Mouse (Mus musculus) heart, embryonic 11.5 days (tissue): ENCODE measurements around the gene Scgb1b30. TPM values are rescaled to one million over a fixed set of nuclear protein-coding genes. Genes with fewer than 3 reads are reported as not detected.
A peak's percentile ranks its signal among the peaks of the same experiment; 100 is the strongest.
"Not testable (repeated sequence)": the region's sequence is repeated elsewhere in the genome, so short reads cannot be mapped to it uniquely, and the experiment has no call there.

Experiments
- ATAC-seq: fragments of 200-750 bp; cut with Nextera tagmentation; replicated peaks from 2 replicates; pipeline ENCODE4 v1.8.0; 2017; ENCODE audit warnings: moderate library complexity; ENCODE audit not compliant: insufficient number of reproducible peaks, low FRiP score, low TSS enrichment
- H3K27ac ChIP-seq: fragments of 300-500 bp; sonication (generic); 2 replicates; pipeline ENCODE4 v1.5.1; 2014; ENCODE audit warnings: mild to moderate bottlenecking, low read depth, low read length
- H3K27me3 ChIP-seq: fragments of 300-500 bp; sonication (generic); 2 replicates; pipeline ENCODE4 v1.6.1; 2014; ENCODE audit warnings: mild to moderate bottlenecking, low read length, mixed read lengths; ENCODE audit not compliant: control insufficient read depth, insufficient read depth
- H3K36me3 ChIP-seq: fragments of 300-500 bp; sonication (generic); 2 replicates; pipeline ENCODE4 v1.6.1; 2014; ENCODE audit warnings: mild to moderate bottlenecking, low read length, moderate library complexity, mixed read lengths; ENCODE audit not compliant: control insufficient read depth, insufficient read depth
- H3K4me1 ChIP-seq: fragments of 300-500 bp; sonication (generic); 2 replicates; pipeline ENCODE4 v1.6.1; 2014; ENCODE audit warnings: low read length; ENCODE audit not compliant: control insufficient read depth, insufficient read depth
- H3K4me2 ChIP-seq: fragments of 300-500 bp; sonication (generic); 2 replicates; pipeline ENCODE4 v1.6.1; 2014; ENCODE audit warnings: mild to moderate bottlenecking, moderate library complexity
- H3K4me3 ChIP-seq: fragments of 300-500 bp; sonication (generic); 2 replicates; pipeline ENCODE4 v1.5.1; 2014; ENCODE audit warnings: low read depth, low read length
- H3K9ac ChIP-seq: fragments of 300-500 bp; sonication (generic); 2 replicates; pipeline ENCODE4 v1.6.1; 2014; ENCODE audit warnings: mild to moderate bottlenecking, low read depth, low read length, moderate library complexity
- H3K9me3 ChIP-seq: fragments of 300-500 bp; sonication (generic); replicated peaks from 2 replicates; pipeline ENCODE4 v1.6.1; 2016; ENCODE audit warnings: low read length; ENCODE audit not compliant: control insufficient read depth
- WGBS: fragments of 180-500 bp; shearing (Covaris S2); extraction: QIAGEN DNeasy Blood & Tissue Kit; methylation state at CpG from one replicate; pipeline ENCODE4 v1.1.7; 2014; ENCODE audit not compliant: insufficient replicate concordance; 5-methylcytosine and 5-hydroxymethylcytosine counted together
- polyA plus RNA-seq: library from polyadenylated mRNA; unstranded; fragments of >200 nt; fragmentation: Nextera tagmentation; extraction: Ambion mirVana; gene quantifications from 2 replicates; pipeline ENCODE4 v1.2.1, GENCODE M21; 2014

Gene Scgb1b30
- not detected in 2 replicates for polyA plus RNA-seq

DNA sequence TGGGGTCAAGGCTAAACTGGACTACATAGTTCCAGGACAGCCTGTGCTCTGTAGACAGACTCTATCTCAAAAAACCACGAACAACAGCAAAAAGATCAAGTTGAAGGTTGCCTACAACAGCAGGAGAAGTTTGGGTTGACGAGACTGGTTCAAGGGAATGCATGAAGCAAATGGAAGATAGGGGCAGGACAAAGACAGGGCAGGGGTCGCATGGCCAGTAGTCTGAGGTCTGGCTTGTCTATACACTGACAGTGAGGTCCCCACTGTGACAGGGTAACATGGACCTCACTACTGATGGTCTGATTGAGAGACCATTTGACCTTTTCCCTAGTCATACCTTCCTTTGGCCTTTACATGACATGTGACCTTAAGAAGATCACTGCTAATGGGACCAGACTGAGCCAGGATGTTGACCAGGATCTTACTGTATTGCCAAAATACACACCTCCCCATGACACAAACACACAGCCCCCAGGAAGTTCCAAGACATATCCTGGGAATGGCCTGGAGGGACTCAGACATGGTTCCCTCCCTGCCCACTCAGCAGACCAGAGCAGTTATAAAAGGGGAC, at the start of gene Scgb1b30:
Scgb1b30 (plus strand) TSS at position 521 of the 571 bp plus-strand sequence.
- Histone ChIP-seq H3K4me2 (no peak within 1 kb of the TSS), H3K9ac (no peak within 1 kb of the TSS), H3K27me3 (no peaks in the 10 kb centered on the region), H3K36me3 (no peaks in the 10 kb centered on the region), H3K27ac (no peak within 1 kb of the TSS), H3K4me1 (no peaks in the 10 kb centered on the region), H3K4me3 (no peak within 1 kb of the TSS), H3K9me3 (peaks cover 10% of the 10 kb centered on the region)
- 78% methylated on average over 3 of the region's 3 CpGs for WGBS
- no peak for ATAC-seq

- ATAC-seq, H3K27ac ChIP-seq, H3K36me3 ChIP-seq, H3K27me3 ChIP-seq, H3K4me3 ChIP-seq, H3K9ac ChIP-seq, H3K4me1 ChIP-seq, H3K9me3 ChIP-seq, H3K4me2 ChIP-seq: not testable (repeated sequence)
- WGBS: 69% methylated on average over 5 of the region's 5 CpGs
Measured at GRCm38 (mm10) chr7:34068132-34068531, 27.1 kb upstream of the Scgb1b30 start.

DNA sequence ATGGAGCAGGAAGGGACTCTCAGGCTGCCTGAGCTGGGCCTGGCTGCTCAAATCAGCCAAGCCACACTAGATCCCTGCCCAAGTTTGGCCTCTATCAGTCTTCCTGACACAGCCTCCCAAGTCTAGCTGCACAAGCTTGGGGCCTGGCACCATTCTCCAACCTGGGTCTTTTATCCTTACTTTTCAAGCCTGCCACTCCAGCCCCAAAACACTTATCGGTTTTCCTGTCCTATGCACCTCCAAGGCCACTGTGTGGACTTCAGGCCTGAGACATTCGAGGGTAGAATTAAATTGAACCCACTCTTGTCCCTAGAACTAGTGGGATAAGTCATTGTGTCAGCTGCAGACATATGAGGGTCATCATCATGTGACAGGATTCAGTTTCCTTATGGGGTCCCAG, 4.8 kb downstream of the Scgb1b30 start:
- Histone ChIP-seq H3K4me2 (no peak overlapping the region), H3K27ac (no peak overlapping the region), H3K9ac (no peak overlapping the region), H3K36me3 (no peaks in the 10 kb centered on the region), H3K4me3 (no peak overlapping the region), H3K4me1 (no peaks in the 10 kb centered on the region), H3K27me3 (no peaks in the 10 kb centered on the region), H3K9me3 (peaks cover 7% of the 10 kb centered on the region)
- ATAC-seq: no peak
- WGBS: 72% methylated on average over 2 of the region's 2 CpGs

DNA sequence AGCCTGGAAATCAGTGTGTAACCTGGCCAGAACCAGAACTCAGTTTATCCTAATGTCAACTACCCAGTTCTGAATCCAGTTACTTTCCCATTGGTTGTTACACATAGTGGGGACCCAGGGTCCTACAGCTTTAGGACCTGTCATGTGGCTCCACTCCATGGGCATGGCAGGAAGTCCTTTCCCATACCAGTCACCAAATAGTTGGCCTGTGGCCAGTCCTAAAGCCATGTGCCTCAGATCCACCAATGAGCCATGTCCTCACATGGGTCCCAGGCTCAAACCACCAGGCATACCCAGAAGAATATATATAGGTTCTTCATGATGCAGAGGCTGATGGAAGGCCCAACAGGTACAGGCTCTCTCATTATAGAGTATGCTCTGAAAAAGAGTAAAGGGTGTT, 6.0 kb downstream of the Scgb1b30 start:
- peaks cover 3% of the 10 kb centered on the region; the same call in 1 of the 2 replicates for H3K9me3 ChIP-seq
- no peak for ATAC-seq
- no peak overlapping the region for H3K4me2 ChIP-seq
- no peak overlapping the region for H3K4me3 ChIP-seq
- no peaks in the 10 kb centered on the region for H3K4me1 ChIP-seq
- H3K27me3 ChIP-seq: no peaks in the 10 kb centered on the region
- H3K9ac ChIP-seq: no peak overlapping the region
- H3K27ac ChIP-seq: no peak overlapping the region
- no peaks in the 10 kb centered on the region for H3K36me3 ChIP-seq

- Histone ChIP-seq H3K27ac (no peak overlapping the region), H3K4me3 (no peak overlapping the region), H3K9ac (no peak overlapping the region), H3K27me3 (no peaks in the 10 kb centered on the region), H3K4me1 (no peaks in the 10 kb centered on the region), H3K4me2 (no peak overlapping the region), H3K36me3 (peaks cover 12% of the 10 kb centered on the region), H3K9me3 (no peaks in the 10 kb centered on the region)
- 84% methylated on average over 5 of the region's 5 CpGs for WGBS
- no peak for ATAC-seq
Measured at GRCm38 (mm10) chr7:34109190-34109589, 14.0 kb downstream of the Scgb1b30 start.

DNA sequence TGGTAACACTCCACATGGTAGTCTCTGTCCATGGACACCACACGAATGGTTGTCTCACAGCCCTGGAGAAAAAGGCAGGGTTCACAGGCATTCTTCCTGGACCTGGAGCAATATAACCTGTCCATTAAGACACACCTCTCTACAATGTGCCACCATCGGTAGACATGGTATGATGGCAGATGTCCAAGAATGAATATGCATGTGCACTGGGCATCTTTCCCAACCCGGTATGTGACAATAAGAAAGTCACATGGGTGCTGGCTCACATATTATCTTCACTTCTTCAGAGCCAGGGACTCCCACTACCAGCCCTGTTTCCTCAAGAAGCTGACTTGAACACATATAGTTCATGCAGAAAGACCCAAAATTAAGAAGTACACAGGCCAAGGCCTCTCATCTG, 21.4 kb downstream of the Scgb1b30 start:
- ATAC-seq: no peak
- WGBS: 86% methylated on average over 3 of the region's 3 CpGs
- no peaks in the 10 kb centered on the region for H3K9me3 ChIP-seq
- H3K27me3 ChIP-seq: no peaks in the 10 kb centered on the region
- no peak overlapping the region for H3K4me2 ChIP-seq
- no peaks in the 10 kb centered on the region for H3K4me1 ChIP-seq
- H3K4me3 ChIP-seq: no peak overlapping the region
- H3K27ac ChIP-seq: no peak overlapping the region
- no peak overlapping the region for H3K9ac ChIP-seq
- peaks cover 27% of the 10 kb centered on the region for H3K36me3 ChIP-seq

DNA sequence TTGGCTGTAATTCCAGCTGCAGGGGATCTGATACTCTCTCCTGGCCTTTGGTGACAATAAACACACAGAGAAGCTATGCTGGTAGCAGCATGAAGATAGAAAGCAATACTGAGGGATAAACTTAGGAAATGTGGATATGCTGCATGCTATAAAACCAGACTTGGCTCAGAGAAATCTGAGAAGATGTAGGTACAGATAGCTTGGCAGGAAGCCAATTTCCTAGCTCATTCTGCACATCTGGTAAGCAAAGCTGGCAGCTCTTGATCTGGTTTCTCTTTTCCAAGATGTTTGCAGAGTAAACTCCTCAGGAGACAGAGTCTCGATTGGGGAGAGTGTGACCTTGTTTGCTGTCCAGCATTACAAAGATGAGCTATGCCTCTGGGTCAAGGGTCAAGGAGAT, 25.4 kb downstream of the Scgb1b30 start:
- peaks cover 18% of the 10 kb centered on the region for H3K36me3 ChIP-seq
- not testable (repeated sequence) for H3K9ac ChIP-seq, H3K4me3 ChIP-seq, H3K27me3 ChIP-seq, H3K9me3 ChIP-seq, ATAC-seq, H3K4me1 ChIP-seq, H3K4me2 ChIP-seq, H3K27ac ChIP-seq
- WGBS: 52% methylated on average over 1 of the region's 1 CpGs

DNA sequence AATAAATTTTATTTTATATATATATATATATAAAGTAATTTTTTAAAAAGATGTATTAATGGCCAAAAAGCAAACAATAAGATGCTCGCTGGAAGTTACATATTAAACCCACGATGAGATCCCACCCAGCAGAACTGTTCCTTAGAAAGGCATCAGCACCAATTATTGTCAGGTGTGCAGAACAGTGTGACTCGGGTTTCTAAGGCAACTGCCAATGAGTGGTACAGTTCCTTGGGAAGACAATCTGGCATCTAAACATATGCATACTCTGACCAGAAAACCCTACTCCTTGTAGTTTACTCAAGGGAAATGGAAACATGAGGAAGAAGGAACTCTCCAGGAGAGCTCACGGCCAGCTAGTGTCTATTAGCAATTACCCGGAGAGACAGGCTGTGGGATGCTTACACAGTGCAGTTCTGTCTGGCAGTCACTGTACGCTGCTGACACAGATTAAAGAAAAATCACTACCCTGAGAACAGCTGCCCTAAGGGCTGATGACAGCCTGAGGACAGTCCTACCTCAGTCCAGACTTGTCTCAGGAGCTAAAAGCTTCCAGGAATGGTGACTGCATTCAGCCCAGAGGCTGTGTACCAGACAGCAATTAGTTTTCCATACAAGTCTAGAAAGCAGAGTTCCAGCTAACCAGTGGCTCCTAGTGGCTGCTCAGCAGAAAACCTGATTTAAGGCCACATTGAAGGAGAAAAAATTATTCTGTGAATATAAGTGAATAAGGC, 27.9 kb downstream of the Scgb1b30 start:
- Histone ChIP-seq H3K9me3 (peaks cover 5% of the 10 kb centered on the region; the same call in 1 of the 2 replicates), H3K4me3 (no peak overlapping the region), H3K4me1 (no peaks in the 10 kb centered on the region), H3K4me2 (no peak overlapping the region), H3K9ac (no peak overlapping the region), H3K27ac (no peak overlapping the region), H3K27me3 (no peaks in the 10 kb centered on the region), H3K36me3 (peaks cover 11% of the 10 kb centered on the region)
- WGBS: 80% methylated on average over 6 of the region's 6 CpGs
- no peak for ATAC-seq

DNA sequence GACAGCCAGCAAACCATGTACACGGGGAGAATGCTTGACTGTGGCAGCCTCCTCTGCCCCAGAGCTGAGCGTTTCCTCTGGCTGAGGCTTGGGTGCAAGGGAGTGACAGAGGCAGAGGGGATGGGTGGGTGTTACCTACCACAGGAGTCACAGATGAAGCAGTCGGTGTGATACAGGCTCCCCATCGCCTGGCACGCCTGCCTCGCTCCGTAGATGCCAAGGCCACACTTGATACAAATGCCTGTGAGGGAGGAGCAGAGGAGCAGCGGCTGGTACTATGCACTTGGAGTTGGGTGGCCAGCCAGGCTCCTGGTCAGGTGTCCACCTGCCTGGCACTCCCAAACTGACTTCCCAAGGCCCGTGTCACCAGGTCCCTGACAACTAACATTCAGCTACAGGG, 30.1 kb downstream of the Scgb1b30 start:
- 91% methylated on average over 9 of the region's 9 CpGs for WGBS
- 0 out of 2 replicates have a peak overlapping the region, but pooled peaks have one; percentile 41 for H3K27ac ChIP-seq
- H3K4me1 ChIP-seq: no peaks in the 10 kb centered on the region
- ATAC-seq: no peak
- H3K9me3 ChIP-seq: peaks cover 5% of the 10 kb centered on the region; the same call in 1 of the 2 replicates
- no peak overlapping the region for H3K4me2 ChIP-seq
- H3K9ac ChIP-seq: no peak overlapping the region
- H3K36me3 ChIP-seq: peaks cover 11% of the 10 kb centered on the region
- H3K4me3 ChIP-seq: no peak overlapping the region
- no peaks in the 10 kb centered on the region for H3K27me3 ChIP-seq
